Mouse (Mus musculus) ovary, postnatal 10 days (tissue): Measurements from ENCODE around the gene Cad.
"Not testable (repeated sequence)": the region's sequence is repeated elsewhere in the genome, so short reads cannot be mapped to it uniquely, and the experiment has no call there.

Experiments
- DNase-seq: peaks from one replicate; pipeline ENCODE4 v3.0.0; 2022; ENCODE audit warnings: low spot score

Cad gene

DNA sequence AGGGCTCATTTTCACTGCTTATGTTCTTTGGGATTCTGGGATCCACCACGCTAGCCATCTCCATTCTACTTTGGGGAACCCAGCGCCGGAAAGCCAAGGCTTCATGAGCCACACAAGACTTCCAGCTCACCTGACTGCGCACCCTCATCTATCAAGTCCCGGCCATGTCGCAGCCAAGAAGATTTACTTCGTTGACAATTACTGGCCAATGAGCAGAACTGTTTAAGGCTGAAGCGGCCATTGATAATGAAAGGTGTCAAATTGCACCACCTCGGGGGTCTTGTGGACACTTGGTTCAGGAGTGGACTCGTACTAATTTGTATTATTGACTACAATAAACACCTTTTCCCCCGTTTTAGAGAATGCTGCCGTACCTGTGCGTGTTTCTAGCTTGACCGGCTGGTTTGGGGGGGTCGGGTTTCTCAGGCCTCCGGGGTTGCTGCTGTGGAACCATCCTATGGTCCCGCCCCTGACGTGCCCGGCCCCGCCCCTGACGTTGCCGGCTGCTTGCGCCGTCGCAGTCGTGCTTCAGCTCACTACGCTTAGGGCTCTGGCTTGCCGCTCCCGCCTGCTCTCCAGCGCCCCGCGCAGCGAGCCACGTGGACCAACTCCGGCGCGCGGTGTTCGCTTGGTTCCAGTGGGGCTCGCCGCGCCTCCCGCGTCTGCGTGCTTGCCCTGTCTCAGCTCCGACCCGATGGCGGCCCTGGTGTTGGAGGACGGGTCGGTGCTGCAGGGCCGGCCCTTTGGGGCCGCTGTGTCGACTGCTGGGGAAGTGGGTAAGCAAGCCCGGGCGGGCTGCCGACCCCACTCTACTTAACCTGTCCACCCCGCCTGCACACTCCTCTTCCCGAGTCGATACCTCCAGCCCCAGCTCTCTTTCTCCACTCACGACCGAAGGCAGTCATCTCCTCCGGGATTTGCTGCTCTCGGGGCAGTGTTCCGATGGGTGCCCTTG, at the start of gene Cad:
TSS of gene Cad (plus strand) at position 520 of the 955 bp plus-strand sequence.
- peak; percentile 87 for DNase-seq

DNA sequence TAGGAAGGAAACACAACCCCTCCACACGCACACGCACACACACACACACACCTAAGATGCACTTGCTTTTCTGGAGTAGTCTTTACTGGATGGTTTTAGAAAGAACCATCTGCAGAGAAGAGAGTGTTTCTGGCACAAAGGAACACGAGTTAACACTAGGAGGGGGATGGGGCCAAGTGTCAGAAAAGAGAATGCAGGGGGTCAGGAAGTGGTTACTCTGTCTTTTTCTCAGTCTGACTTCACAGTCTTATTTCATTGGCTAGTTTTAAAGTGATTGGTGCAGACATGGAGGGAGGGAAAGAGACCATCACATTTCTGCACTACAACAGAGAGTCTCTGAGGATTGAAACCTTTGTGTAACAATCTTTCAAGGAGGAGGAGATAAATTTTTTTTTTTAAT, 41.8 kb upstream of the Cad start:
- no peak for DNase-seq

DNA sequence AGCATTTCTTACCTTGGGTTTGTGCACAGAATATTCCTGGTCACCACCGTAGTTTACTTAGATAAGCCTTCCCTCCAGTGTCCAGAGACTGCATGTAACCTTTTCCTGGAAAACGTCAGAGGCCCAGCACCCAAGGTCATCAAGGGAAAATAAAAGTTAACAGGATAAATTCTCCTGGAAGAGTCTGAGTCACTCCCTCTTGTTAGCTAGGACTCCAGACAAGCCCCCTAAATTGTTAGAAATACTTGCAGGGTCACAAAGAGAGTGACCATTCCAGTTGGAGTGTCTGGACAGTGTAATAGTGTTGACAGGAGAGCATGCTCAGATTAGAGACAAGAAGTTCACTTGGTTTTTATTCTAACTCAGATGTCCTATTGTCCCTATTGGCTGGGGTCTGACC, 38.7 kb upstream of the Cad start:
- DNase-seq, result no peak

DNA sequence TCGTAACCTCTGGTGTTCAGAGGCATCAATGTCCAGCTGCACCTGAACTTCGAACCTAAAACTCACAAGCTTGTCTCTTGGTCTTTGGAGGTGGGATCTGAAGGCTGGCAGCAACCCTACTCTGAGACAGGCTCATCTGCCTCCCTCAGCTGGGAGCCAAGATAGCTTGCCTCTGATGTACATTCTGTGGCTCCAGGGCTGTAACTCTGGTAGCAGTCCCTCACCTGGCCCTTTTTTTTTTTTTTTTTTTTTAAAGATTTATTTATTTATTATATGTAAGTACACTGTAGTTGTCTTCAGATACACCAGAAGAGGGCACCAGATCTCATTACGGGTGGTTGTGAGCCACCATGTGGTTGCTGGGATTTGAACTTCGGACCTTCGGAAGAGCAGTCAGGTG, 32.8 kb upstream of the Cad start:
- not testable (repeated sequence) for DNase-seq

DNA sequence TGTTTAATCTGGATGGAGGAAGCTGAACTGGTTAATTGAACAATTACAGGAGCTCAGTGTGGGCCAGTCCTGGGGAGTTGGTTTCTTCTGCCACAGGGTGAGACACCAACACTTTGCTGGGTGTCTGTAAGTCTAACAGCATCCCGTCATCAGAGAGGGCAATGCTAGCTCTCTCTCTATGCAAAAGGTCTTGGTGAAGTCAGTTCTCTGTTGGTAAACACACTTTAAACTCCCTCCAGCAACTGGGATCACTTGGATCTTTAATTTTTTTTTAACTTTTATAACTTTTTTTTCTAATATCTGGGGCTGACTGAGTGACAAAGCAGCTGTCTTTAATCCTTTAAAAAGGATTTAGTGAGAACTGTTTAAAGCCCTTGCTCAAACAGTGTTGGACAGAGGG, 31.9 kb upstream of the Cad start:
- no peak for DNase-seq

- DNase-seq, result no peak
Measured at GRCm38 (mm10) chr5:31023254-31023653, 31.3 kb upstream of the Cad start.

DNA sequence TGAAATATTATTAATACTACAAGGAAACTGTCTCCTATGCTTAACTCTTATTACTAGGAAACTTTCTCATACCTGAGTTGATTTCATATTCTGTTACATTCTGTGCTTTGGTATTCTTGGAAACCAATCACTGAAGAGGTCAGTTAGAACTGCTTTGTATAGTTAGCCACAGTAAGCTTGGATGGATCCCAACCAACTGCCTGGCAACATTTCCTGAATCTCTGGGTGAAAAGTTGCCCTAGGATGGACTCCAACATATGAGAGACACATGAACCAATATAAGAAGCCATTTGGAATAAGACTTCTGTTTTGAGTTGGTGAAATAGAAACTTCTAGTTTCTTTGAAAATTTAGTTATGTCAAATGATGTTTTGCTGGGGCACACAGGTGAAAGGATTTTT, 29.9 kb upstream of the Cad start:
- no peak for DNase-seq

GRCm38 (mm10) chr5:31030926-31031325, 23.7 kb upstream of the Cad start:
- DNase-seq, result no peak

GRCm38 (mm10) chr5:31031508-31031907, 23.1 kb upstream of the Cad start:
- no peak for DNase-seq

- no peak for DNase-seq
Measured at GRCm38 (mm10) chr5:31034669-31035068, 19.9 kb upstream of the Cad start.

DNA sequence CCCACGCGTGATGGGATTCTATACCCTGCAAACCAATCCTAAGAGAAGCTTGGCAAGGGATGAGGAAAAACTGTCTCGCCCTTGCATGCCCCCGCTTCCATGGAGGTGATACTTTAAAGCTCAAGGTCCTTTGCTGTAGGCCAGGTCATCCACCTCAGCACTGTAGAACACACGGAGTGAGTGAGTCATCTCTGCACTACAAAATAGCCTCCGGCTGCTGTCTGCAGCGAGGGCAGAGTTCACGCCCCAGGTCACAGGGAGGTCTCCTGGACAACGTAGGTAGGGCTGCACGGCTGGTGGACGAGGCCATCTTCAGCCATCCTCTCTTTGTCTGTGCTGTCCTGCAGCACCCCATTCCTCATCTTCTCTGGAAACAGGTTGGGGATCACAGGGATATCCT, 18.0 kb upstream of the Cad start:
- not testable (repeated sequence) for DNase-seq

DNA sequence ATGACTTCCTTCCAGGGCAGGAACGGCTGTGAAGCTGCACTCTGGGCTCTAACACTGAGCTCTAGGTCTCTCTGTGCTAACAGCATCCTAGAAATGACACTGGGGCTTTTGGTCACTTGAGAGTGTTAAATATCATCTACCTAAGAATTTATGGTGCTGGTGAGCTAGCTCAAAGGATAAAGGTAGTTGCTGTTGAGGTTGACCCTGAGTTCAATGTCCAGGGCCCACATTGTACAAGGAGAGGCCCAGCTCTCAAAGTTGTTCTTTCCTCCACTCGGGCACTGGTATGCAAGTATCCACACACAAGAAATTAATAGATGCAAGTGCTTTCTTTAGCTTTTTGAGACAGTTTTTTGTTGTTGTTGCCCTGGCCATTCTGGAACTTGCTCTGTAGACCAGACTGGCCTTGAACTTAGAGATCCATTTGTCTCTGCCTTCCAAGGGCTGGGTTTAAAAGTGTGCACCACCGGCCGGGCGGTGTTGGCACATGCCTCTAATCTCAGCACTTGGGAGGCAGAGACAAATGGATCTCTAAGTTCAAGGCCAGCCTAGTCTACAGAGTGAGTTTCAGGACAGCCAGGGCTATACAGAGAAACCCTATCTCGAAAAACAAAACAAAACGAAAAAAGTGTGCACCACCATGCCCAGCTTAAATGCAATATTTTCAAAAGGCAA, 16.3 kb upstream of the Cad start:
- DNase-seq, result no peak

GRCm38 (mm10) chr5:31046416-31046815, 8.2 kb upstream of the Cad start:
- no peak for DNase-seq

DNA sequence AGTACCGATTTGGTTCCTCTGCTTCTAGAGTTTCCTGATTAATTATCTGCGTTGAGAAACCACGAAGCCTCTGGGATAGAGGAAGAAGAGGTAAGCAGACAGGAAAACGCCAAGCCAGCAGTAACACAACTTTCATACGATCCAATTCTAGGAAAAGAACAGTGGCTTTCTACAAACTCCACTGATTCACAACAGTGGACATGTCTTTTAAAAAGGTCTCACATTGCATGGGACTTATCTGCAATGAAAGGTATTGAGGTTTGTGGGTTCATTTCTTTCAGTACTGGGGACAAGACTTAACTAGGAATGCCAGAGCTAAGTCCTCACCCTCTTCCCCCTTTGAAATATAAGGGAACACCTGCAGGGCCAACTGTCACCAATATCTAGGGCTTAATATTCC, 7.5 kb upstream of the Cad start:
- no peak for DNase-seq

- peak; percentile 98 for DNase-seq
Measured at GRCm38 (mm10) chr5:31047848-31048762, 6.5 kb upstream of the Cad start, which contains the start of gene Atraid. Atraid (plus strand) TSS chr5:31048312.

GRCm38 (mm10) chr5:31048763-31049641, 5.6 kb upstream of the Cad start, which contains the start of gene Slc5a6:
Slc5a6 (minus strand) TSS chr5:31048924.
- DNase-seq, result peak; percentile 19

GRCm38 (mm10) chr5:31050427-31050826, 4.2 kb upstream of the Cad start:
- DNase-seq, result no peak

- DNase-seq, result not testable (repeated sequence)
Measured at GRCm38 (mm10) chr5:31053728-31054127, 852 bp upstream of the Cad start.

- DNase-seq, result peak; percentile 10
Measured at GRCm38 (mm10) chr5:31055216-31056140, 898 bp downstream of the Cad start.

DNA sequence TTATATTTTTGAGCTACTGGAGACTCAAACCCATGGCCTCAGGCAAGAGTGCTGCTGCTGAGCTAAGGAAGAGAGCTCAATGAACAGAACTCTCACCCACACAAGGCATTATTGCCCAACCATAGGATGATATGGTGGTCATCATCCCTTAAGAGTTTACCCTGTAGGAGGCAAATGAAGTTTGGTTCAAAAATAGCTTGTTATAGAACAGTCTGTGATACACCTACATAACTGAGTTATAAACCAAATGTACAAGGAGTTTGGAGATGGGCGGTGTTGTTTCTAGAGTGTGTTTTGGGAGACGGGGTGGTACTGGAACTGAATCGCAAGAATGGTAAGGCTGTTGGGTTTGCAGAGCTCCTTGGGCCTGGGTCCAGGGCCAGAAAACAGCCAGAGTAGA, 15.2 kb downstream of the Cad start:
- no peak for DNase-seq
